Mouse (Mus musculus) G1E (cell line): Measurements from ENCODE around the gene Idh2.

Source experiments
- CTCF ChIP-seq: IDR thresholded peaks from 2 replicates; pipeline ENCODE4 v1.5.1; 2012; ENCODE audit warnings: low read depth, low read length, inconsistent platforms, mixed read lengths
- POLR2AphosphoS5 ChIP-seq: IDR thresholded peaks from 2 replicates; pipeline ENCODE4 v1.6.1; 2012; ENCODE audit warnings: low read depth, low read length, inconsistent platforms; ENCODE audit not compliant: insufficient replicate concordance
- TAL1 ChIP-seq: conservative IDR thresholded peaks from 2 replicates; pipeline ENCODE4 v1.6.1; 2012; ENCODE audit warnings: low read depth, low read length, inconsistent platforms, mixed read lengths

GRCm38 (mm10) chr7:80094481-80094880 is 20.7 kb downstream of the Idh2 start:
- TF ChIP-seq CTCF, result no peak
- no peak for TF ChIP-seq TAL1
- no peak for TF ChIP-seq POLR2AphosphoS5
